Mouse (Mus musculus) embryonic facial prominence, embryonic 10.5 days (tissue): ENCODE data around the gene Slc5a12. TPM values are rescaled to one million over a fixed set of nuclear protein-coding genes. Genes with fewer than 3 reads are reported as not detected.

Experiments used
- polyA plus RNA-seq: library from polyadenylated mRNA; unstranded; fragments of >200 nt; fragmentation: Nextera tagmentation; extraction: Ambion mirVana; gene quantifications from 2 replicates; pipeline ENCODE4 v1.2.1, GENCODE M21; 2016

Slc5a12 gene
- polyA plus RNA-seq, 1 experiment from 2014 or later, result not detected

Other genes with a start within 250 kb of the Slc5a12 start
- gene Fibin, start 234.1 kb upstream of the Slc5a12 start, polyA plus RNA-seq, result 1.7 and 4.7 TPM in 2 replicates
- gene Muc15, start 124.0 kb downstream of the Slc5a12 start, polyA plus RNA-seq, result 0.06 TPM in 1 of 2 replicates, not detected in the other